Mouse (Mus musculus): ENCODE measurements around the gene Trio.

The Trio gene

GRCm38 (mm10) chr15:28041158-28041865, 15.7 kb upstream of the Trio start:
- no peak for DNase-seq (ENCODE audit: low read depth in 2 of 2, low spot score in 2 of 2)

- DNase-seq (ENCODE audit: low read depth in 2 of 2, low spot score in 2 of 2) = no peak
Observed at GRCm38 (mm10) chr15:28037651-28038050, 12.0 kb upstream of the Trio start.

- no peak for DNase-seq (ENCODE audit: low read depth in 2 of 2, low spot score in 2 of 2)
Observed at GRCm38 (mm10) chr15:28035601-28036000, 10.0 kb upstream of the Trio start.

DNA sequence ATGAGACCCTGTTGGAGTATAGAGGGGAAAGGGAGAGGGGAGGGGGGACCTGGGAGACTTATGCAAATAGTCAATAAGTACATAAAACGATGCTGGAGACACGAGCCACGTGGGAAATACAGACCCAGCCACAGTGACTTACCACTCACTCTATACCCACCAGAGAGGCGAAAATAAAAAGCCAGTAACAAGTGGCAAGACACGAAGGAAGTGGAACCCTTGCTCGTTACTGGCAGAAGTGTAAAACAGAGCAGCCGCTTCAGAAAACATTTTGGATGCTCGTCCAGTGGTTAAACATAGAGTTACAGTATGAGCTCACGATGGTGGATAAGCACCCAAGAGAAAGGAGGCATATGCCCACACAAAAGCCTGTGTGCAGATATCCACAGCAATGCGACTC, 9.0 kb upstream of the Trio start:
- no peak for DNase-seq (ENCODE audit: low read depth in 2 of 2, low spot score in 2 of 2)

DNA sequence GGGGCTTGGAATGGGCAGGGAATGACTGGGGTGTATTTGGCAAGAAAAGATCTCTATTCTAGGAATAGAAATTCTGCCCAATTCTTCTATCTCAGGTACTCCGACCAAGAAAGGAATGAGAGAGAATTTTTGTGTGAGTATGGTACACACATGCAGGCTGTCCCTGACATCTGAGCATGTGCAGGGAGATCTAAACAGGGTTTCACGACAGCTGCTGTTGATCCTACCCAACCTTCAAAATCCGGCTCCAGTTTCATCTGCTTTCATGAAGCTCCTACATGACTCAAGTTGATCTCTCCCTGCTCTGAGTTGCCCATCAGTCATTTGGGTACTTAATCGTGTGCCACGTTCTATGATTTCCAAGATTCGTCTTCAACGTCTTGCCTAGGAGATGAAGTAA, 3.7 kb upstream of the Trio start:
- no peak for DNase-seq (ENCODE audit: low read depth in 2 of 2, low spot score in 2 of 2)

- no peak for DNase-seq (ENCODE audit: low read depth in 2 of 2, low spot score in 2 of 2)
Observed at GRCm38 (mm10) chr15:28028542-28028941, 2.9 kb upstream of the Trio start.

GRCm38 (mm10) chr15:28026167-28026481, 476 bp upstream of the Trio start:
- DNase-seq (ENCODE audit: low read depth in 2 of 2, low spot score in 2 of 2) = no peak

DNA sequence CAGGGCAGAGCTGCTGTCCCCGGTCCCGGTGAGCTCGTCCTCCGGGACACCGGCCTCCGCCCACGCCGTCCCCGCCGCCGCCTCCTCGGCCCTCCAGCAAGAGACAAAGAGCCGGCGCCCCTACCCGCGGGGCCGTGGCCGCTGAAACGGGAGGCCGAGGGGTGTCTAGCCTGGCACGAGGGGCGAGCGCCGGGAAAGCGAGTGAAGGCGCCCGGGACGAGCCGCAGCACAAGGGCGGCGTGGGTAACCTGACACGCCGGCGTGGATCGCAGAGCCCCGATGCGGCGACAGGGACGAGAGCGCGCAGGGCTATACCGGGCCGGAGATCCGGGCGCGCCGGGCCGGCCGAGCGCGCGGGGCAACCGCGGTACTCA, 696 bp downstream of the Trio start:
- peak; percentile 11 to 17 for DNase-seq (ENCODE audit: low read depth in 2 of 2, low spot score in 2 of 2)

GRCm38 (mm10) chr15:28024031-28024964, 1.4 kb downstream of the Trio start:
- DNase-seq (ENCODE audit: low read depth in 2 of 2, low spot score in 2 of 2) = peak in 1 of 2 experiments; percentile 19

DNA sequence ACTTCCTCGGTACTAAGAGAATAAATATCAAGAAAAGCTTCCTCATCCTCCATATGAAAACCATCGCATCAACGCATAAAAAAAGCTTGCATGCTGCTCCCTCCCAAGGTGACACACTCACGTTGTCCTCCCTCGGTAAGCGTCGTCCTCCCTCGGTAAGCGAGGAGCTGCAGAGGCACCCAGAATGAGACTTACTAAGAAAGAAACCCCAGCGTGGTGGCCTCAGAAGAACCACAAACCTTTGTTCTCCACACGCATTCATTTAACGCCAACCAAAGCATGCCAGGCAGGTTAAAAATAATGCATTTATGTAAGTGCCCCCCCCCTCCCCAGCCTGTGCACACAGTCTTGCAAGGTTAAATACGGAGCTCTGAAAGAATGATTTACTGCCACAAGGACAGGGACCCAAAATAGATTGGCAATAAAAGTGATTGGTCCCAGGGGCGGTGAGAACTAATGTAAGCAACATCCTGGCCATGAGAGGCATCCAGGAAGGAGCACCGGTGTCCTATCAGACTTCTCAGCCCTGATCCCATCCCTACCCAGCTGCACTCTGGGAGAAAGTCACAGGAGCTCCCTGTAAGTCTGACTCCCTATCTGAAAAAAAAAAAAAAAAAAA, 3.9 kb downstream of the Trio start:
- DNase-seq (ENCODE audit: low read depth in 2 of 2, low spot score in 2 of 2) = no peak

DNA sequence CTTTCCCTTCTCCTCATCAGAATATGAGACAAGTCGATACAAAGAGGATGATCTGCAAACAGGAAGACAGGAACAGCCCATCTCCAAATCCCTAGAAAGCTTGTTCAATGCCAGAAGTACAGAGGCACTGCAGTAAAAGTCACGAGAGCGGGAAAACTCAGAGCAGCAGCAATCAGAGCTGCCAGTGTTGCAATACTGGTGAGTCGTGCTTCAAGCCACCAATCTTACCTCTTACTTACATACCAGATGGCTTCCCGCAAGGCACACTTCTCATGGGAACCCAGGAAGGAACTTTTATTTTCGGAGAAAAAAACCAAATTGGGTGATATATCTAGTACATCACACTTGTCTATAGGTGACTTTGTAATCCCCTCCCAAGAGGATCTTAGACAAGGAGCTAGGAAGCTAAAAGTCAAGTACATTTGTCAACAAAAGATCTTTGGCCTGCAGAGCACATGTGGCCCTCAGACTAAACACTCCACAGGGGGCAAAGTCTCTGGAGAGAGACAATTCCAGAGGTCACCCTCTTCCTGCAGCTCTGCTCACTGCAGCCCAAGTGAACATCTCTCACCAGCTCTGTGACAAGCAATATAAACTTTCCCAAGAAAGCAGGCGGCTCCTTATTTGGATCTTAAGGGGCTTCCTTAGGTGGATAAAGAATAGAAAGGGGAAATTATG, 6.1 kb downstream of the Trio start:
- DNase-seq (ENCODE audit: low read depth in 2 of 2, low spot score in 2 of 2) = no peak

DNA sequence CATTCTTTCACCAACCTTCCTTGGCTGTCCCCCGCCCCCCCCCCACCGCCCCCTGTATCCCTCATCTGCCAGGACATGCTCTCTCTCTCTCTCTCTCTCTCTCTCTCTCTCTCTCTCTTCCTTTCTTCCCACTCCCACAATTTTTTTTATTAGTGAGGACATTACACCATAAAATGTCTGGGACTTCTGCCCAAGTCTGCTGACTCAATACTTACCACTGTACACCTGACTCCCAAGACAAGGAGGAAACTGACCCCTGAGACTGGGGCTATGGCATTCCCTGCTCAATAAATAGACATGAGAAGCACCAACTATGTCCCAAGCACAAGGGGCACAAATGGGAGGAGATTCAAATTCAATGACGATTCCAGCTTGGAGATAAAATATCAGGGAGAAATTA, 18.1 kb downstream of the Trio start:
- DNase-seq (ENCODE audit: low read depth in 2 of 2, low spot score in 2 of 2) = no peak

DNA sequence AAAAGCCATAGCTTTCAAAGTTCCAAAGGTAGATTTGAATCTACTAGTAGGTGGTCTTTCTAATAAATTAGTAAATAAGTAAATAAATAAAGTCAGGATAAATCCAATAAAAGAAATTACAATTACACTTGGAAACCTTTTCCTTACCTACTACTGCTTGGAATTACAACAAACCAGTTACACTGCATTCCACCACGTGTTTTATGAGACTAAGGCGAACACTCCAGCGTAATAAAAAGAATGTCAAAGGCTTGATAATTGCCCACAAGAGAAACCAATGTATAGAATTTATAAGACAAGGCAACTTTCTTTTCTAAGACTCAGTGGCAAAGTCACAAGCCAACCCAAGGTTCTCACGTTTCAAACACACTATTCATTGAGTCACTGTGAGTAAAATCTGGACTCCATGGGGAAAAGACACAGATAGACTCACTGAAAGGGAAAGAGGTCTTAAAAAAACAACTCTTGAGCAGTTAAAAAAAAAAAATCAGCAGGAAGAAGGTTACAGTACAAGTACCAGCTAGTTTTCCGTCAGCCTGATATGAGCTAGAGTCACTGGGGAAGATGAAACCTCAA, 21.4 kb downstream of the Trio start:
- no peak for DNase-seq (ENCODE audit: low read depth in 2 of 2, low spot score in 2 of 2)

GRCm38 (mm10) chr15:28002515-28002914, 23.1 kb downstream of the Trio start:
- no peak for DNase-seq (ENCODE audit: low read depth in 2 of 2, low spot score in 2 of 2)

DNA sequence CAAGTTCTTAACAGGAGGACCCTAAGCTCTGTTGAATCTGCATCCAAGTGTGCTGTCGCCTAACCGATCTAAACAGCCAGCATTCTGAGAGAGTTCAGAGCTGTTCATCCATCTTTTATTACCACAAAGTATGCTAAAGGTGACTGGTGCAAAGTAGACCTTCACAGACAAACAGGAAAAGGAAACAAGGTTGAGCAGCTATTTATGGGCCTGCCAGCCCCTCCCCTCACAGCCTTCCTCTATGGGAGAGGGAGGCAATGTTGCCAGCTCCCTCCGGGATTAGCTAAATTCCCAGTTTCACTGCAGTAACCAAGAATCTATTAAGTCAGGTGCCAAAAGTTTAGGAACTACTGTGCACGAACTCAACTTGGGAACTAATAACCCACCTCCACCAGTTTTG, 24.3 kb downstream of the Trio start:
- no peak for DNase-seq (ENCODE audit: low read depth in 2 of 2, low spot score in 2 of 2)

GRCm38 (mm10) chr15:27998621-27999359, 26.9 kb downstream of the Trio start:
- no peak for DNase-seq (ENCODE audit: low read depth in 2 of 2, low spot score in 2 of 2)

GRCm38 (mm10) chr15:27997917-27998316, 27.7 kb downstream of the Trio start:
- no peak for DNase-seq (ENCODE audit: low read depth in 2 of 2, low spot score in 2 of 2)

DNA sequence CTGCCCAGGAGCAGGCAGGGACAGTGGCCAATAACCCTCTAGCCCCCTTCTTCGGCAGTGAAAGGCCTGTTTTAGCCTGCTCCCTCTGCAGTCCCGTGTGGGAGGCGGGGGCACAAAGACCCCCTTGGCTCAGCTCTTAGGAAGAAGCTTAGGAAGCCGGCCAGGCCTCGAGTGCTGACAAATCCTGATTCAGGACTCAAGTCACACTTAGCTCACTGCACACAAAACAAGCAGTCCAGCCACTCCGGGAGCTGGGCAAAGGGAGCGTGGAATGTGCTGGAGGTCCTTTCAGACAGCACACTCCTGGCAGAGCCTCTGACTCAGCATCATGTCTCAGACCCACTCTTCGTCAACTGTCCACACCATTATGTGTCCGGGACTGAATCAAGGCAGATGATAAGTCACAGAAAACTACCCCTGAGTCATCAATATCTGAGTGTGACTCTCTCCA, 28.2 kb downstream of the Trio start:
- DNase-seq (ENCODE audit: low read depth in 2 of 2, low spot score in 2 of 2) = no peak

- DNase-seq (ENCODE audit: low read depth in 2 of 2, low spot score in 2 of 2) = no peak
Observed at GRCm38 (mm10) chr15:27996750-27997149, 28.9 kb downstream of the Trio start.

DNA sequence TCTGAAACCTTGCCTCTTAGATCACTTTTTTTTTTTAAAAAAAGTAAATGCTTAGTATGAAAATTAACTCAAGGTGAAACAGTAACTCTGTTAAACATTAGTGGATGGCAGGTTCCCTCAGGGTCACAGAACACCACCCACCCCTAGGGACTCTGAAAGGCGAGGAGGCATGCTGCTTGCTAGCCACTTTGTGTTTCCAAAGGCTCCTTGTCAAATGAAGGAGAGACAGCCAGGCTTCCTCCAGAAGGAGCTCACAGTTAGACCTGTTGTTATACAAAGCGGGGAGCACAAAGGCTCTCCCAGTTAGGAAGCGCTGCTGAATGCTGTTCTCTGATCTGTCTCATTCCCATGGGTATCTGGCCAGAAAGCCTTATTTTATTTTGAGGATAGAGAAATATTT, 30.2 kb downstream of the Trio start:
- DNase-seq (ENCODE audit: low read depth in 2 of 2, low spot score in 2 of 2) = no peak

Measured in CD8-positive naive resting alpha-beta T cell, adult 2 months (primary cell).